Mouse (Mus musculus) G1E (cell line): ENCODE data around the gene Rab15.

ENCODE experiments used
- CTCF ChIP-seq: IDR thresholded peaks from 2 replicates; pipeline ENCODE4 v1.5.1; 2012; ENCODE audit warnings: low read depth, low read length, inconsistent platforms, mixed read lengths
- GATA1 ChIP-seq: IDR thresholded peaks from 2 replicates; pipeline ENCODE4 v1.6.1; 2012; ENCODE audit warnings: borderline replicate concordance, low read length, inconsistent platforms, mixed read lengths

- TF ChIP-seq CTCF, result no peak
- TF ChIP-seq GATA1, result no peak
Observed at GRCm38 (mm10) chr12:76817176-76817575, 5.5 kb downstream of the Rab15 start.
